Mouse (Mus musculus): Measurements from ENCODE around the gene Cldn19.

Gene Cldn19

DNA sequence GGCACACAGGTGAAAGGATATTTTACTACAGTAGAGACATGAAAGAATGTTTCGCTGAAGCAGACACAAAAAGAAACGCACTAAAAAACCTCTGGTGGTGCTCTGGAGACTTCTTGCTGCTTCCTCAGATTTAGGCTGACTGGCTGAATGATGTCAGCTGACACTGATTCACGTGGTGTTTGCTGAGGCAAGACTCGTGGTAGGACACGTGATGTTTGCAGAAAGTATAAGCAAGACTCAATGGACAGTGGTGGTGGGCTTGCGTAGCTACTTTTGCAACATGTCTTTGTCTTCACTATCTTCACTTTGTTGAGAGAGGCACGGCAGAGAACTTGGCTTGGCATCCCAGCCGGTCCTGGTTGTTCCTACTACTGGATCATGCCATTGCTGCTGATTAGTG, 48.1 kb downstream of the Cldn19 start:
- no peaks in the 10 kb centered on the region for H3K27me3 ChIP-seq (ENCODE audit: control insufficient read depth, insufficient read depth, low read length, poor library complexity, severe bottlenecking)
- no peak for DNase-seq (ENCODE audit: low read depth, low spot score)
- H3K36me3 ChIP-seq (ENCODE audit: control insufficient read depth, insufficient read depth, low read length, poor library complexity, severe bottlenecking) = peaks cover 2% of the 10 kb centered on the region; the same call in 1 of the 2 replicates

DNA sequence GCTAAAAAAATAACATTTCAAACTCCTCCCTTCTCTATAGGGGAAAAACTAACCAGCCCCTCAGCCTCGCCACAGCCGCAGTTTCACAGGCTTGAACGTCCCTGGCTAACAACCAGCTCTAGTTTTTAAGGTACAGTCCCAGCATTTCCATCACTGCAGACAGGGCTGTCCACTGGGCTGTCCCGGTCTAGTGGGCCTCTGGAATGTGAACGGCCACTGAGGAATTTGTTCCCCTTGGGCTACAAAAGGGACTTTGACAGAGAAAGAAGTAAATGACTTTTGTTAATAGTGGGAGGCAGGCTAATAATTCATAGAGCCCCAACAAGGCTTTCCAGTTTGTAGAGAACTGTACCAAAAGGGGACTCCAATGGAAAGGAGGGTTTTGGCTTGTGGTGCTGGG, 50.2 kb downstream of the Cldn19 start:
- DNase-seq (ENCODE audit: low read depth, low spot score) = no peak
- Histone ChIP-seq H3K27me3 (ENCODE audit: control insufficient read depth, insufficient read depth, low read length, poor library complexity, severe bottlenecking) (no peaks in the 10 kb centered on the region), H3K36me3 (ENCODE audit: control insufficient read depth, insufficient read depth, low read length, poor library complexity, severe bottlenecking) (peaks cover 2% of the 10 kb centered on the region; the same call in 1 of the 2 replicates)

Measured in splenic B cell, adult 2 months (primary cell).